Mouse (Mus musculus) kidney, embryonic 14.5 days (tissue): ENCODE measurements around the gene Mtif3. TPM values are rescaled to one million over a fixed set of nuclear protein-coding genes. Genes with fewer than 3 reads are reported as not detected.

Source experiments
- ATAC-seq: fragments of 200-750 bp; cut with Nextera tagmentation; 2 replicates; pipeline ENCODE4 v1.8.0; 2017; ENCODE audit warnings: moderate number of reproducible peaks, mild to moderate bottlenecking, moderate TSS enrichment, moderate library complexity; ENCODE audit not compliant: low FRiP score, low TSS enrichment
- H3K27ac ChIP-seq: fragments of 300-500 bp; sonication (generic); 2 replicates; pipeline ENCODE4 v1.5.1; 2014; ENCODE audit warnings: low read depth, mild to moderate bottlenecking, low read length, moderate library complexity, mixed read lengths
- H3K27me3 ChIP-seq: fragments of 300-500 bp; sonication (generic); 2 replicates; pipeline ENCODE4 v1.6.1; 2014; ENCODE audit warnings: mild to moderate bottlenecking, low read length; ENCODE audit not compliant: control insufficient read depth, insufficient read depth
- H3K36me3 ChIP-seq: fragments of 300-500 bp; sonication (generic); 2 replicates; pipeline ENCODE4 v1.6.1; 2014; ENCODE audit warnings: low read length, mixed read lengths; ENCODE audit not compliant: control insufficient read depth, insufficient read depth
- H3K4me1 ChIP-seq: fragments of 300-500 bp; sonication (generic); 2 replicates; pipeline ENCODE4 v1.6.1; 2014; ENCODE audit warnings: low read length, mixed read lengths; ENCODE audit not compliant: control insufficient read depth, insufficient read depth
- H3K4me2 ChIP-seq: fragments of 300-500 bp; sonication (generic); replicated peaks from 2 replicates; pipeline ENCODE4 v1.6.1; 2014; ENCODE audit warnings: low read depth, mild to moderate bottlenecking, low read length
- H3K4me3 ChIP-seq: fragments of 300-500 bp; sonication (generic); 2 replicates; pipeline ENCODE4 v1.5.1; 2014; ENCODE audit warnings: mild to moderate bottlenecking, low read length
- H3K9ac ChIP-seq: fragments of 300-500 bp; sonication (generic); 2 replicates; pipeline ENCODE4 v1.6.1; 2014; ENCODE audit warnings: low read depth, mild to moderate bottlenecking, low read length, moderate library complexity
- H3K9me3 ChIP-seq: fragments of 300-500 bp; sonication (generic); 2 replicates; pipeline ENCODE4 v1.6.1; 2016; ENCODE audit warnings: low read length; ENCODE audit not compliant: control insufficient read depth
- WGBS: fragments of 180-500 bp; shearing (Covaris S2); extraction: QIAGEN DNeasy Blood & Tissue Kit; methylation state at CpG from one replicate; pipeline ENCODE4 v1.1.7; 2014; 5-methylcytosine and 5-hydroxymethylcytosine counted together
- polyA plus RNA-seq: library from polyadenylated mRNA; unstranded; fragments of >200 nt; fragmentation: Nextera tagmentation; extraction: Ambion mirVana; gene quantifications from 2 replicates; pipeline ENCODE4 v1.2.1, GENCODE M21; 2014

Mtif3 gene
- polyA plus RNA-seq, 1 experiment from 2014 or later, result 21.1 TPM

- H3K36me3 ChIP-seq, result no peaks in the 10 kb centered on the region
- 87% methylated on average over 10 of the region's 10 CpGs for WGBS
- H3K27ac ChIP-seq, result no peak overlapping the region
- H3K9ac ChIP-seq, result no peak overlapping the region
- no peaks in the 10 kb centered on the region for H3K4me1 ChIP-seq
- H3K4me3 ChIP-seq, result no peak overlapping the region
- no peak for ATAC-seq
- no peaks in the 10 kb centered on the region for H3K9me3 ChIP-seq
- H3K4me2 ChIP-seq, result no peak overlapping the region
- H3K27me3 ChIP-seq, result no peaks in the 10 kb centered on the region; the same call in 1 of the 2 replicates
These were observed 24.0 kb upstream of the Mtif3 start for GRCm38 (mm10) chr5:146987588-146987987.

- ATAC-seq, result no peak
- 63% methylated on average over 21 of the region's 21 CpGs for WGBS
These were observed 22.3 kb upstream of the Mtif3 start for GRCm38 (mm10) chr5:146985725-146986433.

GRCm38 (mm10) chr5:146983216-146983615 is 19.6 kb upstream of the Mtif3 start:
- no peak overlapping the region for H3K4me2 ChIP-seq
- no peaks in the 10 kb centered on the region for H3K4me1 ChIP-seq
- WGBS, result 12% methylated on average over 8 of the region's 8 CpGs
- H3K27ac ChIP-seq, result no peak overlapping the region
- no peak overlapping the region for H3K9ac ChIP-seq
- ATAC-seq, result peak; percentile 50; the same call in 1 of the 2 replicates
- no peaks in the 10 kb centered on the region; the same call in 1 of the 2 replicates for H3K27me3 ChIP-seq
- H3K36me3 ChIP-seq, result no peaks in the 10 kb centered on the region
- H3K4me3 ChIP-seq, result no peak overlapping the region
- H3K9me3 ChIP-seq, result no peaks in the 10 kb centered on the region

More at GRCm38 (mm10) chr5:146985725-146986433, 22.3 kb upstream of the Mtif3 start:
- Histone ChIP-seq H3K9ac (no peak overlapping the region), H3K27me3 (no peaks in the 10 kb centered on the region; the same call in 1 of the 2 replicates), H3K4me1 (no peaks in the 10 kb centered on the region), H3K36me3 (no peaks in the 10 kb centered on the region), H3K27ac (no peak overlapping the region), H3K4me3 (no peak overlapping the region), H3K9me3 (no peaks in the 10 kb centered on the region), H3K4me2 (no peak overlapping the region)

- Histone ChIP-seq H3K9ac (no peak overlapping the region), H3K27ac (no peak overlapping the region), H3K27me3 (no peaks in the 10 kb centered on the region; the same call in 1 of the 2 replicates), H3K9me3 (no peaks in the 10 kb centered on the region), H3K4me2 (no peak overlapping the region), H3K4me3 (no peak overlapping the region), H3K4me1 (no peaks in the 10 kb centered on the region), H3K36me3 (no peaks in the 10 kb centered on the region)
- no peak for ATAC-seq
- WGBS, result 84% methylated on average over 6 of the region's 6 CpGs
These were observed 17.8 kb upstream of the Mtif3 start for GRCm38 (mm10) chr5:146981376-146981775.

GRCm38 (mm10) chr5:146974781-146975123 is 11.2 kb upstream of the Mtif3 start:
- ATAC-seq, result no peak
- no peak overlapping the region for H3K4me2 ChIP-seq
- WGBS, result 32% methylated on average over 13 of the region's 13 CpGs

GRCm38 (mm10) chr5:146973858-146974780 is 10.5 kb upstream of the Mtif3 start:
- H3K9ac ChIP-seq, result no peak overlapping the region
- H3K36me3 ChIP-seq, result no peaks in the 10 kb centered on the region
- WGBS, result 54% methylated on average over 25 of the region's 25 CpGs
- peak; percentile 53 for ATAC-seq
- H3K27me3 ChIP-seq, result no peaks in the 10 kb centered on the region
- H3K4me1 ChIP-seq, result peaks cover 3% of the 10 kb centered on the region; the same call in 1 of the 2 replicates
- H3K4me2 ChIP-seq, result no peak overlapping the region
- no peak overlapping the region for H3K27ac ChIP-seq
- no peak overlapping the region for H3K4me3 ChIP-seq
- H3K9me3 ChIP-seq, result no peaks in the 10 kb centered on the region

More at GRCm38 (mm10) chr5:146974781-146975123, 11.2 kb upstream of the Mtif3 start:
- Histone ChIP-seq H3K27ac (no peak overlapping the region), H3K27me3 (no peaks in the 10 kb centered on the region), H3K4me3 (no peak overlapping the region), H3K4me1 (peaks cover 3% of the 10 kb centered on the region; the same call in 1 of the 2 replicates), H3K36me3 (no peaks in the 10 kb centered on the region), H3K9me3 (no peaks in the 10 kb centered on the region), H3K9ac (no peak overlapping the region)

GRCm38 (mm10) chr5:146973353-146973752 is 9.8 kb upstream of the Mtif3 start:
- H3K36me3 ChIP-seq, result no peaks in the 10 kb centered on the region
- WGBS, result 84% methylated on average over 9 of the region's 9 CpGs
- peaks cover 3% of the 10 kb centered on the region; the same call in 1 of the 2 replicates for H3K4me1 ChIP-seq
- H3K4me2 ChIP-seq, result no peak overlapping the region
- H3K9me3 ChIP-seq, result no peaks in the 10 kb centered on the region
- H3K27ac ChIP-seq, result no peak overlapping the region
- no peak overlapping the region for H3K4me3 ChIP-seq
- H3K27me3 ChIP-seq, result no peaks in the 10 kb centered on the region
- no peak for ATAC-seq
- no peak overlapping the region for H3K9ac ChIP-seq

- Histone ChIP-seq H3K4me2 (no peak overlapping the region), H3K27ac (no peak overlapping the region), H3K9me3 (no peaks in the 10 kb centered on the region), H3K36me3 (no peaks in the 10 kb centered on the region), H3K9ac (no peak overlapping the region), H3K4me3 (no peak overlapping the region), H3K27me3 (no peaks in the 10 kb centered on the region), H3K4me1 (peaks cover 3% of the 10 kb centered on the region; the same call in 1 of the 2 replicates)
- ATAC-seq, result no peak
- 35% methylated on average over 10 of the region's 10 CpGs for WGBS
These were observed 8.4 kb upstream of the Mtif3 start for GRCm38 (mm10) chr5:146971776-146972561.
